Mouse (Mus musculus) E14TG2a.4 (cell line): ENCODE measurements at regions not wholly inside any gene's neighbourhood (a gene's known extent, or its start where the extent isn't known, plus 50 kb on each side); places are given as distances from the start of the nearest gene placed in this dataset.

Experiments
- CTCF ChIP-seq: conservative IDR thresholded peaks from 2 replicates; pipeline ENCODE4 v1.5.1; 2014; ENCODE audit warnings: low read length
- POU5F1 ChIP-seq: IDR thresholded peaks from 2 replicates; pipeline ENCODE4 v1.6.1; 2014; ENCODE audit warnings: low read length, borderline replicate concordance

DNA sequence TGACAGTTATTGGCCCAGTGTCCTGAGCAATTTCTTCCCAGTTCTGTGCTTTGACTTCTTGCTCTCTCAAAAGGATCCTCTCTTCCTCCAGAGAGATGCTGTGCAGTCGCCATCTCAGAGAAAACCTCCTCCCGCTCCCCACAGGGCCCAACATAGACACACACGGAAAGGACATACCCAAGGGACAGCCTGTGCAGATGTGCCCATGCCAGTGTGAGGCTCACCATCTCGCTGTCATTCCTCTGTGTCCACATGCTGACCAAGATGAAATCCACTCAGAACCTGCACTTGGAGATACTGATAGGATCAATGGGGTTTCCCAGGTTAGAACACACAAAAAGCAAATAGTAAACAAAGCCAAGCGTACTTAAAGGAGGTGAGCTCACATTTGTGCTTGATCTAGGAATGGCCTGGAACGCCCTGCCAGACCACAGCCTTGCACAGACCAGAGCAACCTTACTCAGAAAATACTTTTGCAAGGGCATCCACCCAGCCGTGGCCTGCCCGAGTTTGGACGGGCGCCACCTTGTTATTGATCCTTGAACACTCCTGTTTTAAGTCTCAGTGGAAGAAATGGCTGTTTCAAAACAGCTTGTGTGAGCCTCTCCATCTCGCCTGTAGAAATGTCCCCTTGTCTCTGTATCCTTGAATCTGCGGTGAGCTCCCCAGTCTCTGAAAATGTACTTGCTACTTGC is 131.7 kb downstream of the Ndufa10 start:
- TF ChIP-seq POU5F1 (no peak), CTCF (no peak)
